Mouse (Mus musculus): ENCODE results near the gene Mgat4a. TPM values are rescaled to one million over a fixed set of nuclear protein-coding genes. Genes with fewer than 3 reads are reported as not detected.

Mgat4a gene
- polyA plus RNA-seq, 1 experiment: 0.01 TPM

DNA sequence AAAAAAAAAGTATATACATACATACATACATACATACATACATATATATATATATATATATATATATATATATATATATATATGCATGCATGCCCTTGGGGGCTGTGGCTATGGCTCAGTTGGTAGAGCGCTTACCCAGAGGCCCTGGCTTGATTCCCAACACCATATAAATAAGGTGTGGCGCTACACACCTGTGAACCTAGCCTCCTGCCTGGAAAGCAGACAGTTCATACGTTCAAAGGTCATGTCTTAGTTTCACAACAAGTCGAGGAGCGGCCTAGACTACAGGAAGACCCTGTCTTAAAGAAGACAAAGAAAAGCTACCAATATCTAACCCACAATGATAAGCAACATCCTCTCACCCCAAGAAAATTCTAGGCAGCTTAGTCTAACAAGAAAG lies 18.7 kb downstream of the Mgat4a start:
- no peaks in the 10 kb centered on the region for H3K9me3 ChIP-seq (ENCODE audit: control insufficient read depth, low read length)
- H3K27me3 ChIP-seq (ENCODE audit: control insufficient read depth): no peaks in the 10 kb centered on the region
- no peak overlapping the region for H3K4me3 ChIP-seq (replicated peaks)
- H3K4me1 ChIP-seq (ENCODE audit: control insufficient read depth): peaks cover 12% of the 10 kb centered on the region
- no peak for TF ChIP-seq GATA1 (IDR thresholded peaks at IDR 0.05; ENCODE audit: low read length)
- TF ChIP-seq TAL1 (IDR thresholded peaks at IDR 0.05; ENCODE audit: low read length): no peak
- H3K36me3 ChIP-seq (ENCODE audit: control insufficient read depth): no peaks in the 10 kb centered on the region

DNA sequence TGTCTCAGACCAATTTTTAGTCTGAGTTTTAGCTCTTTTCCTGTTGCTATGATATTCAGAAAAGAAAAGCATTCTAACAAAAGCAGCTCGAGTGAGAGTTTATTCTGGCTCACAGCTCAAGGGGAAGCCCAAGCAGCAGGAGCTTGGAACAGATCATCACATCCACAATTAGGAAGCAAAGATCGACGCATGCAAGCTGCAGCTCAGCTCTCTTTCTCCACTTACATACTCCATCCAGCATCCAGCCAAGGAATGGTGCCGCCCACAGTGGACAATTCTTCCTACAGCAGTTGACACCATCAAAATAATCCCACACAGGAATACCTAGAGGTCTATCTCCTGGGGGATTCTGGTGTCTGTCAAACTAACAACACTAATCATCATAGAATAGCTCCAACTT lies 22.0 kb downstream of the Mgat4a start:
- H3K4me1 ChIP-seq (ENCODE audit: control insufficient read depth): peaks cover 1% of the 10 kb centered on the region; the same call in 1 of the 2 replicates

DNA sequence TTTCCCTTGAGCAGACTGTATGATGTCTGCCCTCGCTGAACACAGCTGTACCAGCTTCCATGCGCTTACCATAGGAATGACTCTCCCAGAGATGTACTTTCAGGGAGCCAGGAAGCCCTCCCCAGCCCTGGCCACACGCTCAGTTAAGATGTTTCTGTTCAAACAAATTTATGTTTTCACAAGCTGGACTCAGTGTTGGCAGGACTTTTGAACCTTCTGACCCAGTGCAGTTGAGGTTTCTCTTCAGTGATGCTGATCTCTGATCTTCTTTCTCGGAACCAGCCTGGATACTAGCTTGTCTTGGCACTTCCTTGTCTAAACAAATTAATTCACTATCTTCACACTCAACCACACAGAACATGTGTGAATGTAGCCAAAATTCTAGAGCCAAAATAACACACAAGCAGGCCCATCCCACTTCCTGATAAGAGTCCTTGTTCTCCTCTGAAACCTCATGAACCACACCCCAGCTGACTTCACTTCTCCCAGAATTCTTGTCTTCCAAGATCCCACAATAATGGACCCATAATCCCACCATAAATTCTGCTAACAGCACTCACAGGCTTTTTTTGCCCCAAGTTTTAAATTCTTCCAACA lies 22.6 kb downstream of the Mgat4a start:
- H3K4me1 ChIP-seq (ENCODE audit: control insufficient read depth): peaks cover 1% of the 10 kb centered on the region; the same call in 1 of the 2 replicates

More for the DNA sequence above, 22.0 kb downstream of the Mgat4a start:
- Histone ChIP-seq H3K36me3 (ENCODE audit: control insufficient read depth) (no peaks in the 10 kb centered on the region), H3K9me3 (ENCODE audit: control insufficient read depth, low read length) (no peaks in the 10 kb centered on the region), H3K27me3 (ENCODE audit: control insufficient read depth) (no peaks in the 10 kb centered on the region), H3K4me3 (replicated peaks) (no peak overlapping the region)
- TF ChIP-seq TAL1 (IDR thresholded peaks at IDR 0.05; ENCODE audit: low read length) (no peak), GATA1 (IDR thresholded peaks at IDR 0.05; ENCODE audit: low read length) (no peak)

DNA sequence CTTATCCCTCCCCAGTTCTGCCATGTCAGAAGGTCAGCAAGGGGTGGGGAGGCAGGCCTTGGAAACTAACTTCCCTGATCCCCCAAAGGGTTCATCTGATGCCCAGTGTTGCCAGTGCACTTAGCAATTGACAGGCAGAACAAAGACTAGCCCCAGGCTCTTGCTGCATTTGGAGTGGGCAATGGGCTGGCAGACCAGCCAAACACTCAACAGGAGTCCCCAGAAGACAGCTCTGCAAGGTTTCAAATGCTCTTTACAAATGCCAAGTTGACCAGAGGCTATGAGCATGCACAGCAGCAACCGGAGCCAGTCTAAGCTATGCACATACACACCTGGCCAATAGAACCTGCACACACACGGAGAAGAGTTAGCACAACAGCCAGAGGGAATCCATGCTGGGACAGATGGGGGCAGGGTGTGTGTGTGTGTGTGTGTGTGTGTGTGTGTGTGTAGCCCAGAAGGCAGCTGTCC lies 27.8 kb downstream of the Mgat4a start:
- H3K4me1 ChIP-seq (ENCODE audit: control insufficient read depth): peaks cover 3% of the 10 kb centered on the region
- TF ChIP-seq TAL1 (IDR thresholded peaks at IDR 0.05; ENCODE audit: low read length): no peak
- TF ChIP-seq GATA1 (IDR thresholded peaks at IDR 0.05; ENCODE audit: low read length): no peak
- no peaks in the 10 kb centered on the region for H3K36me3 ChIP-seq (ENCODE audit: control insufficient read depth)
- H3K27me3 ChIP-seq (ENCODE audit: control insufficient read depth): no peaks in the 10 kb centered on the region
- H3K4me3 ChIP-seq (replicated peaks): no peak overlapping the region
- no peaks in the 10 kb centered on the region for H3K9me3 ChIP-seq (ENCODE audit: control insufficient read depth, low read length)

More for the DNA sequence above, 22.6 kb downstream of the Mgat4a start:
- H3K36me3 ChIP-seq (ENCODE audit: control insufficient read depth): no peaks in the 10 kb centered on the region
- H3K9me3 ChIP-seq (ENCODE audit: control insufficient read depth, low read length): no peaks in the 10 kb centered on the region
- H3K27me3 ChIP-seq (ENCODE audit: control insufficient read depth): no peaks in the 10 kb centered on the region
- no peak for TF ChIP-seq GATA1 (IDR thresholded peaks at IDR 0.05; ENCODE audit: low read length)
- no peak for TF ChIP-seq TAL1 (IDR thresholded peaks at IDR 0.05; ENCODE audit: low read length)
- no peak overlapping the region for H3K4me3 ChIP-seq (replicated peaks)

DNA sequence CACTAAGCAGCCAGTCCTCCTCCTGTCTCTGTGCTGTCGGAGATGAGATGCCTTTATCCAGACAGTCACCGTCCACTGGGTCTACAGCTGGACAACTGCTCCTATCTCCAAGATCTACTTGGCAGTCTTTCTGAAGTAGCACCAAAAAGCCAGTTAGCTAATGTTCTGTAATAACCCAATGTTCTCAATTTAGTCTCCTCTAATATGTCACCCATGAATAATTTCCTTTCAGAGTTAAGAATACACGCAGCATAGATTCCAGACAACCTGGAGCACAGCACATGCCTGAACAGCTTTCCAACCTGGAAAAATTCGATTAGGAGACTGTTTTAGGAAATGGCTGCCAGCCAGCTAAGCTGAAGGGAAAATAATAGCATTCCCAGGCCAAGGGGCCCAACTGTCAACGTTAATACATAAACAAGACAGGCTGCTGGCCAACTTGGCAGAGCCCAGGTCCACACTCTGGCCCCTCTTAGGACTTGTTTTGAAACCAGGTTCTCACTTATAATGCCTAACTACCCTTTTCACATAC lies 28.6 kb downstream of the Mgat4a start:
- H3K9me3 ChIP-seq (ENCODE audit: control insufficient read depth, low read length): no peaks in the 10 kb centered on the region
- peaks cover 3% of the 10 kb centered on the region for H3K4me1 ChIP-seq (ENCODE audit: control insufficient read depth)
- no peak overlapping the region for H3K4me3 ChIP-seq (replicated peaks)
- H3K27me3 ChIP-seq (ENCODE audit: control insufficient read depth): no peaks in the 10 kb centered on the region
- H3K36me3 ChIP-seq (ENCODE audit: control insufficient read depth): no peaks in the 10 kb centered on the region
- TF ChIP-seq GATA1 (IDR thresholded peaks at IDR 0.05; ENCODE audit: low read length) (no peak), TAL1 (IDR thresholded peaks at IDR 0.05; ENCODE audit: low read length) (no peak)

DNA sequence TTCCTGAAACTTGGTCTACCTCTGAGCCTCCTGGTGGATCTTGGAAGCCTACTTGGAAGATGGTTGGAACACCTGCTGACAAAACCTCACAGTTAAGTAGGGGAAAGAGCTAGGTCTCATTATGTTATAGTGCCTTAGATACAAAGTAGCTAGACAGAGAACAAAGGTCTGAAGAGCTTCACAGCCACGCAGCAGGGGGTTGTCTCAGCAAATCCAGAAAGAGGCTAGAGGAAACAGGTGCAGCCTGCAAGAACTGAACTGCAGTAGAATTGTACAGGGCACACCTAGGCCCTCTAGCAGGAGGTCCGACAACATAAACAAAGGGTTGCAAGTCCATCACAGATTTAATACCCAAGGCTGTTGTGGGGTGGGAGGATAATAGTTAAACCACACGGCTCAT lies 30.6 kb downstream of the Mgat4a start:
- Histone ChIP-seq H3K36me3 (ENCODE audit: control insufficient read depth) (no peaks in the 10 kb centered on the region), H3K27me3 (ENCODE audit: control insufficient read depth) (no peaks in the 10 kb centered on the region), H3K4me1 (ENCODE audit: control insufficient read depth) (peaks cover 3% of the 10 kb centered on the region), H3K9me3 (ENCODE audit: control insufficient read depth, low read length) (no peaks in the 10 kb centered on the region), H3K4me3 (replicated peaks) (no peak overlapping the region)
- no peak for TF ChIP-seq TAL1 (IDR thresholded peaks at IDR 0.05; ENCODE audit: low read length)
- no peak for TF ChIP-seq GATA1 (IDR thresholded peaks at IDR 0.05; ENCODE audit: low read length)

DNA sequence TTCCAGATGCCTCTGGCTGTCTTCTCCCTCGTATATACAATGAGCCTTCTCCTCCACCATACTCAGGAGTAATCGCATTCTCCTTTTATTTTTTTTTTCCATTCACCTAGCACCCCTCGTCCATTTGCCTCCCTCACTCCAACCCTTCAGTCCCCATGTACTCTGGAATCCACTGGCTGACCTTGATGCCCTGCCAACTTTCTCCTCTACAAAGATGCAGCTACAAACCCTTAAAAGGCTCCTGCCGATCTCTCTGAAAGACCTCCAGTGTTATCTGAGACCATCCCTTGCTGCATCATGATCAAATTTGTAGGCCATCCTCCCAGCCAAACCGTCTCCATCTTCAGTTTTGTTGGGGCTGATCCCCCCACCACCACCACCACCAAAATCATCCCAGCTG lies 31.4 kb downstream of the Mgat4a start:
- H3K4me3 ChIP-seq (replicated peaks): no peak overlapping the region

DNA sequence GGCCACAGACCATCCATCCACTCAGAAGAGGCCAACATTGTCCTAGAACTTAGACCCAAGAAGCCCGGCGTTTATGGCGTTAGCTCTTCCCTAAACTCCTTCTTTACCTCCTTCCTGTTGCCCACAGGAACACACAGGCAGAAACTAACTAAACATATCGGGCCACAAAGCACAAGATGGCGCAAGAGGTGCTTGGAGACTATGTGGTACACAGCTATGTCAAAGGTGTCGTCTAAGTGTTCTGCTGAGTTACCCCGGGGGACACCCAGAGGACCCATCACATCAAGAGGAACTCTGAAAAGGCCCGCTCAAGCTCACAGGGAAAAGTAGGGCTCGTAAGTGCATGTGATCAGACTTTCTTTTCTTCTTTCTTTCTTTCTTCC lies 35.5 kb downstream of the Mgat4a start:
- TF ChIP-seq GATA1 (IDR thresholded peaks at IDR 0.05; ENCODE audit: low read length): no peak
- TF ChIP-seq TAL1 (IDR thresholded peaks at IDR 0.05; ENCODE audit: low read length): no peak
- Histone ChIP-seq H3K36me3 (ENCODE audit: control insufficient read depth) (no peaks in the 10 kb centered on the region), H3K4me3 (replicated peaks) (no peak overlapping the region), H3K27me3 (ENCODE audit: control insufficient read depth) (peaks cover 2% of the 10 kb centered on the region), H3K4me1 (ENCODE audit: control insufficient read depth) (peaks cover 11% of the 10 kb centered on the region), H3K9me3 (ENCODE audit: control insufficient read depth, low read length) (no peaks in the 10 kb centered on the region)

More for the DNA sequence above, 31.4 kb downstream of the Mgat4a start:
- Histone ChIP-seq H3K4me1 (ENCODE audit: control insufficient read depth) (peaks cover 3% of the 10 kb centered on the region), H3K27me3 (ENCODE audit: control insufficient read depth) (no peaks in the 10 kb centered on the region), H3K9me3 (ENCODE audit: control insufficient read depth, low read length) (no peaks in the 10 kb centered on the region), H3K36me3 (ENCODE audit: control insufficient read depth) (no peaks in the 10 kb centered on the region)
- no peak for TF ChIP-seq GATA1 (IDR thresholded peaks at IDR 0.05; ENCODE audit: low read length)
- TF ChIP-seq TAL1 (IDR thresholded peaks at IDR 0.05; ENCODE audit: low read length): no peak

DNA sequence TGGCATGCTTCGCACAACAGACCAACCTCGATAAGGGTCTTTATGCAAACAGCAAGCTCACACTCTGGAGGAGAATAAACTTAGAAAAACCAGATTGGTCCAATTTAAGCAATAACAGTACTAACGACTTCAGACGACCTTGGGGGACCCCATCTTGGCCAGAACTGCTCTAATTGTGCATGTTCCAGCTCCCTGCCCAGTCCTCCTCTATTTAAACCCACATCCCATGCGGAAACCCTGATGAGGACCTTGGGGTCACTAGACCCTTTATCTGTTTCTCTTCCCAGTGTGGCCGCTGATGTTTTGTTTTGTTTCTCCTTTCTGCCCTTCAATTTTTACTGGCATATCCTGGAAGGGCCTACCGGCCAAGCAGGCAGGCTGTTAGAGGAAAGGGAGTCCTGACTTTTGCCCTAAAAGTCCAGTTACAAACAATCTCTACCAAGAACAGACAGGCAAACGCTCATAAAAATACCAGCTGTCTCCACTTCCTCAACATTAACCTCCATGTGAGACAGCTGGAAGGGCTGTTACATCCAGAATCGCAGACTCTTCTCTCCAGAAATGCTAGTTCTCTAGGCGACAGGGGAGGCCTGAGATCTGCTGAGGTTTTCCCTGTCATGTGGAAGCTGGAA lies 36.0 kb downstream of the Mgat4a start:
- Histone ChIP-seq H3K4me3 (replicated peaks) (no peak overlapping the region), H3K27me3 (ENCODE audit: control insufficient read depth) (peaks cover 2% of the 10 kb centered on the region), H3K4me1 (ENCODE audit: control insufficient read depth) (peaks cover 12% of the 10 kb centered on the region), H3K9me3 (ENCODE audit: control insufficient read depth, low read length) (no peaks in the 10 kb centered on the region), H3K36me3 (ENCODE audit: control insufficient read depth) (no peaks in the 10 kb centered on the region)
- TF ChIP-seq TAL1 (IDR thresholded peaks at IDR 0.05; ENCODE audit: low read length) (no peak), GATA1 (IDR thresholded peaks at IDR 0.05; ENCODE audit: low read length) (no peak)

All from erythroblast, embryonic 14.5 days (primary cell).